Comparison of ENCODE assay signal across 8 mouse cellular contexts in genomic region chr6:137169171-137169968, GRCm38 (mm10). TPM values are rescaled to one million over a fixed set of nuclear protein-coding genes. Genes with fewer than 3 reads are reported as not detected.
DNase-seq lines count a peak whose midpoint lies in the region; ATAC-seq and TF ChIP-seq lines count a peak whose summit lies in the region.

No protein-coding gene starts in this region.

- peak overlapping the region; percentile 80 for H3K4me3 ChIP-seq in E14TG2a.4 (replicated peaks; ENCODE audit: low read length)
- peak overlapping the region; percentile 55 for H3K4me3 ChIP-seq in forebrain, postnatal 0 days (ENCODE audit: low read depth, low read length)
- H3K4me3 ChIP-seq in layer of hippocampus, adult 2 months, result peak overlapping the region; percentile 85
- H3K4me3 ChIP-seq in neural tube, embryonic 14.5 days (ENCODE audit: low read depth, low read length), result peak overlapping the region; percentile 41

- peak; percentile 97 for ATAC-seq in forebrain, postnatal 0 days
- peak; percentile 97 for ATAC-seq in neural tube, embryonic 14.5 days (ENCODE audit: low read depth)

- no peak overlapping the region for H3K27ac ChIP-seq in forebrain, postnatal 0 days (ENCODE audit: low read depth, low read length)
- peak overlapping the region; percentile 86 for H3K27ac ChIP-seq in layer of hippocampus, adult 2 months
- no peak overlapping the region for H3K27ac ChIP-seq in neural tube, embryonic 14.5 days (ENCODE audit: low read depth, low read length)

- H3K4me1 ChIP-seq in E14TG2a.4 (replicated peaks; ENCODE audit: low read depth, low read length), result peaks cover 29% of the 10 kb centered on the region
- H3K4me1 ChIP-seq in forebrain, postnatal 0 days (ENCODE audit: insufficient read depth), result no peaks in the 10 kb centered on the region
- no peaks in the 10 kb centered on the region for H3K4me1 ChIP-seq in neural tube, embryonic 14.5 days (ENCODE audit: control insufficient read depth, insufficient read depth, low read length)

- H3K36me3 ChIP-seq in E14TG2a.4 (ENCODE audit: insufficient read depth, low read length), result no peaks in the 10 kb centered on the region
- no peaks in the 10 kb centered on the region for H3K36me3 ChIP-seq in forebrain, postnatal 0 days (ENCODE audit: insufficient read depth)
- H3K36me3 ChIP-seq in neural tube, embryonic 14.5 days (ENCODE audit: control insufficient read depth, insufficient read depth, low read length), result no peaks in the 10 kb centered on the region

- peak; percentile 49 for DNase-seq in cerebellum, adult 11-12 months
- DNase-seq in forebrain, postnatal 0 days, result peak; percentile 94
- DNase-seq in heart, postnatal 36 days, result peak; percentile 92 to 95
- DNase-seq in layer of hippocampus, adult 2 months (ENCODE audit: low spot score in 2 of 2), result peak; percentile 91 to 98
- DNase-seq in lung, adult 18-20 months, result peak; percentile 78 to 87
- peak; percentile 67 for DNase-seq in telencephalon, adult 2 months (ENCODE audit: low read depth, low spot score)

- intact Hi-C loops in heart, postnatal 36 days (cut with DNase I), result loop anchor here (1.0 to 5.0 kb wide), 3 partner anchors 71 to 172 kb away; no protein-coding TSS in a partner anchor

- no peaks in the 10 kb centered on the region for H3K9me3 ChIP-seq in E14TG2a.4 (ENCODE audit: low read length)
- no peaks in the 10 kb centered on the region for H3K9me3 ChIP-seq in forebrain, postnatal 0 days (ENCODE audit: low read length)
- H3K9me3 ChIP-seq in neural tube, embryonic 14.5 days (ENCODE audit: control insufficient read depth, low read length), result no peaks in the 10 kb centered on the region

- peak overlapping the region; percentile 88 for H3K4me2 ChIP-seq in forebrain, postnatal 0 days (ENCODE audit: low read depth)
- peak overlapping the region; percentile 80 for H3K4me2 ChIP-seq in neural tube, embryonic 14.5 days (ENCODE audit: low read depth, low read length)

- 2% methylated on average over 53 of the region's 53 CpGs for WGBS in forebrain, postnatal 0 days
- WGBS in neural tube, embryonic 14.5 days, result under 1% methylated on average over 53 of the region's 53 CpGs

- peak; percentile 38 for TF ChIP-seq CTCF in E14TG2a.4 (conservative IDR thresholded peaks at IDR 0.05; ENCODE audit: low read length)
- TF ChIP-seq CTCF in forebrain, postnatal 0 days (IDR thresholded peaks at IDR 0.05; ENCODE audit: low read depth), result peak; percentile 98
- peak; percentile 97 for TF ChIP-seq CTCF in layer of hippocampus, adult 2 months (conservative IDR thresholded peaks at IDR 0.05)

- peak overlapping the region; percentile 61 for H3K9ac ChIP-seq in forebrain, postnatal 0 days
- peak overlapping the region; percentile 51 for H3K9ac ChIP-seq in neural tube, embryonic 14.5 days (replicated peaks; ENCODE audit: low read depth, low read length)

- peaks cover 26% of the 10 kb centered on the region for H3K27me3 ChIP-seq in E14TG2a.4 (ENCODE audit: insufficient read depth, low read length)
- 0 out of 2 replicates have a peak, but pooled peaks cover 4% of the 10 kb centered on the region for H3K27me3 ChIP-seq in forebrain, postnatal 0 days (ENCODE audit: insufficient read depth, low read length)
- no peaks in the 10 kb centered on the region for H3K27me3 ChIP-seq in neural tube, embryonic 14.5 days (ENCODE audit: control insufficient read depth, insufficient read depth, low read length)

RNA-seq across cellular contexts. Expression of gene Rerg, which starts 0.9 kb away (rescaled TPM):
- total RNA-seq in forebrain, postnatal 0 days (2014; rRNA removed), result 2.6 and 2.8 TPM in 2 replicates
- polyA plus RNA-seq in forebrain, postnatal 0 days (2015; fragmentation: Nextera tagmentation; extraction: Ambion mirVana), result 8.7 and 12.9 TPM in 2 replicates
- total RNA-seq in heart, postnatal 36 days (2021), result 1 to 10 TPM; 3.6 to 4.1 TPM
- total RNA-seq in layer of hippocampus, adult 2 months (2021), result 10 to 100 TPM; 36.9 to 41.8 TPM
- 6.6 and 8.5 TPM in 2 replicates for polyA plus RNA-seq in neural tube, embryonic 14.5 days (2014; fragmentation: Nextera tagmentation; extraction: Ambion mirVana)

Comparison
In these comparisons a context has a peak if more than half of its experiments do, and no peak if none do; other contexts are left out.
1. CTCF ChIP-seq: peak in every context shown above with its lines; median percentile 98 in forebrain, postnatal 0 days; 97 in layer of hippocampus, adult 2 months; 38 in E14TG2a.4.
2. RNA of gene Rerg, which starts 0.9 kb away (total RNA-seq): 36.9 to 41.8 TPM in layer of hippocampus, adult 2 months; 3.6 to 4.1 TPM in heart, postnatal 36 days and 2.6 to 2.8 TPM in forebrain, postnatal 0 days; every median in the first group is over 4 times any median in the second.
3. Peak in every context shown above with its lines, with median percentiles within 50 percentile points of each other: H3K4me3 ChIP-seq and DNase-seq.